8 mouse cellular contexts compared by ENCODE assay signal in the genomic region with DNA sequence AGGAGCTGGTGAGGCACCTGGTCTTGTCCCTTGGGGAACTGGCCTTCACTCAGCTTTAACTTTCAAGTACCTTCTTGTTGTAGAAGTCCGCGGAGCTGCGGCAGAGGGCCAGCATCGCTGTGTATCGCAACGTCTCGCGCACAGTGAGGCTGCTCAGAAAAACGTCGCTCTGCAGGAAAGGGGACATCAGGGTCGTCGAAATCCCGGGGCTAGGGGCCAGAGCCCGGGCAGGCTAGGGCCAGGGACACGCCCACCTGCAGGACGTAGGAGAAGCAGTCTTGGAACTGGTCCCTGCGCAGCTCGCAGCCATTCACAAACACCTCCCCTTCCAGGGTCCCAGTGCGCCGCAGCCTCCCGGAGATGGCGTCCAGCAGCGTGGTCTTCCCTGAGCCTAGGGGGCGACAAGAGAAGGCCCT. TPM values are rescaled to one million over a fixed set of nuclear protein-coding genes. Genes with fewer than 3 reads are reported as not detected.
A peak's percentile ranks its signal among the peaks of the same experiment; 100 is the strongest.
DNase-seq lines count a peak whose midpoint lies in the region; ATAC-seq lines count a peak whose summit lies in the region.

A gene (plus strand): TSS at position 352 of the 416 bp plus-strand sequence.

- H3K27ac ChIP-seq in heart, embryonic 14.5 days (replicated peaks in 1 of 2; ENCODE audit: control insufficient read depth in 1 of 2, insufficient read depth in 1 of 2, low read depth in 2 of 2, low read length in 2 of 2), result no peak within 1 kb of the TSS
- peak within 1 kb of the TSS; percentile 74 for H3K27ac ChIP-seq in limb, embryonic 10.5 days
- no peak within 1 kb of the TSS for H3K27ac ChIP-seq in midbrain, embryonic 12.5 days (replicated peaks)

- H3K27me3 ChIP-seq in heart, embryonic 14.5 days (ENCODE audit: control insufficient read depth, insufficient read depth, low read length), result peaks cover 12% of the 10 kb centered on the region
- peaks cover 11% of the 10 kb centered on the region; the same call in 1 of the 2 replicates for H3K27me3 ChIP-seq in limb, embryonic 10.5 days (ENCODE audit: low read depth, poor library complexity, severe bottlenecking)
- peaks cover 30% of the 10 kb centered on the region for H3K27me3 ChIP-seq in midbrain, embryonic 12.5 days

- no peaks in the 10 kb centered on the region for H3K9me3 ChIP-seq in heart, embryonic 14.5 days (ENCODE audit: control insufficient read depth, low read length)
- H3K9me3 ChIP-seq in limb, embryonic 10.5 days (replicated peaks), result no peaks in the 10 kb centered on the region
- H3K9me3 ChIP-seq in midbrain, embryonic 12.5 days, result no peaks in the 10 kb centered on the region

- peaks cover 3 to 7% of the 10 kb centered on the region in 2 experiments; a peak in 2 of 4 replicates for H3K4me1 ChIP-seq in heart, embryonic 14.5 days (ENCODE audit: control insufficient read depth in 2 of 2, insufficient read depth in 2 of 2, low read length in 2 of 2)
- H3K4me1 ChIP-seq in limb, embryonic 10.5 days, result peaks cover 10% of the 10 kb centered on the region
- peaks cover 9% of the 10 kb centered on the region for H3K4me1 ChIP-seq in midbrain, embryonic 12.5 days

- H3K36me3 ChIP-seq in heart, embryonic 14.5 days (ENCODE audit: control insufficient read depth, insufficient read depth, low read length), result no peaks in the 10 kb centered on the region
- no peaks in the 10 kb centered on the region for H3K36me3 ChIP-seq in limb, embryonic 10.5 days
- no peaks in the 10 kb centered on the region for H3K36me3 ChIP-seq in midbrain, embryonic 12.5 days

- peak; percentile 17 to 25 for DNase-seq in cerebellum, postnatal 14 days
- DNase-seq in cerebellum, postnatal 25 days, result no peak
- peak; percentile 10 for DNase-seq in adrenal gland, postnatal 25 days
- DNase-seq in limb, embryonic 10.5 days (ENCODE audit: low spot score), result peak; percentile 68
- DNase-seq in cerebellum, adult 11-12 months, result no peak
- no peak for DNase-seq in layer of hippocampus, adult 9-10 months (ENCODE audit: low spot score)

- no peak for ATAC-seq in heart, embryonic 14.5 days (ENCODE audit: insufficient number of reproducible peaks, insufficient read depth, low FRiP score, low read depth)
- peak; percentile 38; the same call in 1 of the 2 replicates for ATAC-seq in midbrain, embryonic 12.5 days (ENCODE audit: low FRiP score, low read depth)

- peak within 1 kb of the TSS; percentile 91 for H3K4me2 ChIP-seq in heart, embryonic 14.5 days (ENCODE audit: low read length)
- H3K4me2 ChIP-seq in midbrain, embryonic 12.5 days (replicated peaks), result peak within 1 kb of the TSS; percentile 58

- peak within 1 kb of the TSS; percentile 43 to 49 for H3K4me3 ChIP-seq in heart, embryonic 14.5 days (ENCODE audit: control insufficient read depth in 1 of 2, insufficient read depth in 1 of 2, low read depth in 1 of 2, low read length in 2 of 2)
- peak within 1 kb of the TSS; percentile 51 for H3K4me3 ChIP-seq in limb, embryonic 10.5 days
- peak within 1 kb of the TSS; percentile 30 for H3K4me3 ChIP-seq in midbrain, embryonic 12.5 days

- peak within 1 kb of the TSS; percentile 62 for H3K9ac ChIP-seq in heart, embryonic 14.5 days (ENCODE audit: low read length)
- H3K9ac ChIP-seq in midbrain, embryonic 12.5 days (replicated peaks), result peak within 1 kb of the TSS; percentile 12; the same call in 1 of the 2 replicates

- under 1% methylated on average over 24 of the region's 24 CpGs for WGBS in heart, embryonic 14.5 days
- under 1% methylated on average over 24 of the region's 24 CpGs for WGBS in limb, embryonic 10.5 days
- under 1% methylated on average over 24 of the region's 24 CpGs for WGBS in midbrain, embryonic 12.5 days

RNA-seq across cellular contexts. Expression of the gene that starts here (rescaled TPM):
- total RNA-seq in adrenal gland, postnatal 25 days (2021), result 0.09 and 0.81 TPM in 2 replicates
- polyA plus RNA-seq in heart, embryonic 14.5 days (2014; fragmentation: Nextera tagmentation; extraction: Ambion mirVana), result not detected in 2 replicates
- polyA plus RNA-seq in limb, embryonic 10.5 days (2016; fragmentation: Nextera tagmentation; extraction: Ambion mirVana), result 0.10 and 0.11 TPM in 2 replicates
- 0.08 TPM in 1 of 2 replicates, not detected in the other for polyA plus RNA-seq in midbrain, embryonic 12.5 days (2016; fragmentation: Nextera tagmentation; extraction: Ambion mirVana)

Comparison
In these comparisons a context has a peak if more than half of its experiments do, and no peak if none do; other contexts are left out.
1. DNase-seq: peak in cerebellum, postnatal 14 days (2 of 2); none in cerebellum, postnatal 25 days (0 of 2), cerebellum, adult 11-12 months (single experiment) and layer of hippocampus, adult 9-10 months (single experiment).
2. Peak in DNase-seq in adrenal gland, postnatal 25 days; RNA of the gene not detected or under 1 TPM.
3. Peak in DNase-seq, H3K4me3 ChIP-seq and H3K27ac ChIP-seq in limb, embryonic 10.5 days; RNA of the gene not detected or under 1 TPM.
4. Peak in ATAC-seq, H3K4me3 ChIP-seq, H3K9ac ChIP-seq and H3K4me2 ChIP-seq in midbrain, embryonic 12.5 days; RNA of the gene not detected or under 1 TPM.
5. Peak in every context shown above with its lines, with median percentiles within 50 percentile points of each other: H3K4me3 ChIP-seq.